Mouse (Mus musculus): ENCODE results near the gene Aldh16a1. TPM values are rescaled to one million over a fixed set of nuclear protein-coding genes. Genes with fewer than 3 reads are reported as not detected.
A peak's percentile ranks its signal among the peaks of the same experiment; 100 is the strongest.
"Not testable (repeated sequence)": the region's sequence is repeated elsewhere in the genome, so short reads cannot be mapped to it uniquely, and the experiment has no call there.

Aldh16a1 gene
- total RNA-seq, 2 experiments from 2014 or later, result 25.8 to 57.5 TPM

DNA sequence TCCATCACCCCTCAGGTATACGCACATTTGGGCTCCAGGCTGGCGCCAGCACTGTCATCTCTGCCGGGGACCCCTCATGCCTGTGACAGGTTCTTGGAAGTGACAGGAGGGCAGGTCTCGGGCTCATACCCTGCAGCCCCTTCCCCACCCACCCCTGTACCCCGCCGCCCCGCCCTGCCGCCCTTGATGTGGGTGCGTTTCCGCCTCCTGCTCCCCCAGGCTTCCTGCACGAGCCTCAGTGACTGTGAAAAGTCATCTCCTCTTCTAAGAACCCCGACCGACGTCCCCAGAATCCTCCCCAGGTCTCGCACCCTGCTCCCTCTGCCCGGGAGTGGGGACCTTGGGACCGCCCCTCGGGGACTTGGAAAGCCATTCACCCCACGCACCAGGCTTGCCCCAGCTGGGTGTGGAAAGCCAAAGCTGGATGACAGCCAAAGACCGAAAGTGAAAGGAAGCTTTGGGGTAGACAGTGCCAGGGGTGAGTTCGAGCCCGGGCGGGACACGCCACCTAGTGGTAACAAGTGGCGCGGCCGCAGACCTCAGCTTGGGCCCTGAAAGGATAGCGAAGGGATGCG lies 18.3 kb downstream of the Aldh16a1 start, which contains the start of the genes Gm45713 and Flt3l:
Gene Gm45713, minus strand, starts transcription at position 239 of the 575 bp plus-strand sequence.
Gene Flt3l, minus strand, starts transcription at position 440 of the 575 bp plus-strand sequence.
- peak; percentile 58 for ATAC-seq (replicated peaks; ENCODE audit: poor library complexity)

DNA sequence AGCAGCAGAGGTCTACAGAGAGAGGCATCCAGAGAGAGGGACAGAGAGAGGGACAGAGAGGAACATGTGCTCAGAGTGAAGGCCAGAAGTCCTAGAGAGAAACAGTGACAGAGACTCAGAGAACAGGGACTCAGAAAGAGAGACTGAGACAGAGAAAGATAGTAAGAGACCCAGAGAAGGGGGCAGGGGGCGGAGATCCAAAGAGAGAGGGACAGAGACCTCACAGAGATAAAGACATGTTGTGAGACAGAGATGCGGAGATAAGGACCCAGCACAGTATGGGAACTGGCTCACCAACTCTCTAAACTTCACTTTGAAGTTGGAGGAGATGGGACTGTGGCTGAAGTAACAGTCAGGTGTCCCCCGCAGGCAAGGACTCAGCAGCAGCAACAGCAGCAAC lies 19.0 kb downstream of the Aldh16a1 start:
- no peak for ATAC-seq (replicated peaks; ENCODE audit: poor library complexity)

DNA sequence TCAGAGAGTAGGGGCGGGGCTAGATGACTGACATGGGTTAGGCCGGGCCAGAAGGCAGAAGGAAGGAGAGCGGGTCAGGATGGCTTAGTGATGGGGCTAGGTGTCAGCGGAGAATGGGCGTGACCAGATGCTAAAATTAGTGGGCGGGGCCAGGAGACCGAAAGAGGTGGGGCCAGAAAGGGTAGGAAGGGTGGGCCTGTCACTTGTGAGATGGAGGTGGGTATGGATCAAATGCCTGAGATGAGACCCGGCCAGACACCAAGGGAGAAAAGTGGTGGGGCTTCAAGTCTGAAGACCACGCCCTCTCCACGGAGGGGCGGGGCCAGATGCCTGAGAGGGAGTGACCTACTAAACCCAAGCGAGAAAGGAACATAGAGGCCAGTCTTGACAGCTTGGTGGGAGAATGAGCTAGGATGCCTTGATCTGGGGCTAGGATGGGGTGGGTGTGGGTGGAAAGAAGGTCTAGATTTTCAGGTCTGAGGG lies 19.8 kb downstream of the Aldh16a1 start:
- ATAC-seq (replicated peaks; ENCODE audit: poor library complexity), result peak; percentile 34

DNA sequence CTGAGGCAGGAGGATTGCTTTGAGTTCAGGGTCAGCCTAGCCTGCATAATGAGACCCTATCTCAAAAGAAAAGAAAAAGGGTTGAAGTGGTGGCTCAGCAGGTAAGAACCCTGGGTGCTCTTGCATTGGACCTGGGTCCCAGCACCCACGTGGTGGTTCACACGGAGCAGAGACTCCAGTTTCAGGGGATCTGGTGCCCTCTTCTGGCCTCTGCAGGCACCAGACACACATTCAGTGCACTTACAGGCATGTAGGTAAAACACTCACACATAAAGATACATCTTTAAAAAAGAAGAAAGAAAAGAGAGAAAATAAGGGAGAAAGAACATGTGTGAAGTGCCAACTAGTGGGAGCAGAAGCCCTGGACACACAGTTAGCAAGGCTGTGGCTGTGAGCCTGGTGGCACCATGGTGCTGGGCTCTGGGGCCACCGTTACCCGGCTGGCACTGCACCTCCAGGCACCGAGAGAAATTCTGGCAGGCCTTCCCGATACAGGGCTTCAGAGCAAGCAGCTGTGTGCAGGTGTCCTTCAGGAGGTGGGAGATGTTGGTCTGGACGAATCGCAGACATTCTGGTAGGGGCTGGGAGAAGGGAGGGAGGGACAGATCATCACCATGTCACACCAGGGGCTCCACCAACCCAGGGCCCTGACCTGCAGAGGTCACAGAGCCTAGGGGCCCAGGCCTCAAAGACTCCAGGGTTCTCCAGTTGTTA lies 20.8 kb downstream of the Aldh16a1 start:
- ATAC-seq (replicated peaks; ENCODE audit: poor library complexity), result no peak

DNA sequence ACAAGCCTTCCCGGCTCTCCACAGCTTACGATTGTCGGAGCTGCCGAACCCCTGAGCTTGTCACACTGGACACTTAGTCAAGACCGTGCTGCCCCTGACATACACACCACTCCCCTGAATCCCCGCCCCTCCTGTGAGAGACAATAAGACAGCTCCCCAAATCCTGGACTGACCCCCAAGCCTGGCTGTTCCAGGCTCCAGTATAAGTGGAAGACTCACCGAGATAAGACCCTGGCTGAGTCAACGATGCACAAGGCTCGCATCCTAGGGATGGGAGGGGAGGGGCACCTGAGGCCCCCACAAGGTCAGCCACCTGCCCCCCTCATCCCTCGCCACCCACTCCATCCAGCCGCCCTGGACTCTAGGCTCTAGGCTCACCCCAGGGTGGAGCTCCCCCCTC lies 22.5 kb downstream of the Aldh16a1 start:
- no peak for ATAC-seq (replicated peaks; ENCODE audit: poor library complexity)

DNA sequence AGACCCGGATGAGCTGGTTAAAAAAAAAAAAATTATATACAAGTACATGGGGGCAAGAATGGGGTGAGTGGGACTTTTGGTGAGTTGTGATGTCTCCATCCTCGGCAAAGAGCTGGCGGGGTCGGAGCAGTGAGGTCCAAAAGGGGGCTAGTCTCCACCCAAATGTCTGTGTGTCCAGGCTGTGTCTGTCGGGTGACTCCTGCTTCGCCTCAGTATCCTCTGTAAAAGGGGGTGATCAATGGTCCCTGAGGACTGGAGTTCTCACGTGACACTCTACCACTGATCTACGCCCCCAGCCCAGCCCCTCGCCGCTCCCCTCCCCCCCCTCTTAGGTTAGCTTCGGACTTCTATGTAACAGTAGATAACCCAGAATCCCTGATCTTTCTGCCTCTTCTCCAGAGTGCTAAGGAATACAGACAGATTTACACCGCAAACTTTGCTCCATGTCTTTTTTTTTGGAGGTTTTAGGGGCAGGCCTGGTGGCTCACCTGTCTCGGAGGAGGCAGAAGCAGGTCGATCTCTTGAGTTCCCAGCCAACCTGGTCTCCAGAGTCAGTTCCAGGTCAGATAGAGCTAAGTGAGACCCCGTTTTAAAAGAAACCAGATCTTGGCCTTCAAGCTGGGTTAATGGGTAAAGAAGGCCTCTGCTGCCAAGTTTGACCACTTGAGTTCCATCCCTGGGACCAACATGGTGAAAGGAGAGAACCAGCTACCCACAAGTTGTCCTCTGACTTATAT lies 24.4 kb downstream of the Aldh16a1 start:
- no peak for ATAC-seq (replicated peaks; ENCODE audit: poor library complexity)

DNA sequence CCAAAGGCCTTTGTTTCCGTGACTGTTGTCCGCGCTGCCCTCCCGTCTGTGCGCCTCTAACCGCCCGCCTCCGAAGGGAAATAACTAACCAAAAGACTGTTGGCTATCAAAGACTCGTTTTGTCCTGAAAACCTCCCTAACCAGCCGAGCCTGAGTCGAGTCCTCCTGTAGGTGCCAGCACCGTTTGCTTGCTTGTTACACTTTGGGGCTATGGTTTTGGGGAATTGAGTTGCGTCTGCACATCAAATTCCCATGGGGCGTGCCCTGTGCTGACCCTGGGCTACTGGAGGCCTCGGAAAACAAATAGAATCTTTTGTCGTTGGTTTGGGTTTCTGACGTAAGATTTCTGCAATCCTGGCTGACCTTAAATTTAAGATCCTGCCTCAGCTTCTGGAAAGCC lies 25.1 kb downstream of the Aldh16a1 start:
- peak; percentile 5; the same call in 1 of the 2 replicates for ATAC-seq (replicated peaks; ENCODE audit: poor library complexity)

DNA sequence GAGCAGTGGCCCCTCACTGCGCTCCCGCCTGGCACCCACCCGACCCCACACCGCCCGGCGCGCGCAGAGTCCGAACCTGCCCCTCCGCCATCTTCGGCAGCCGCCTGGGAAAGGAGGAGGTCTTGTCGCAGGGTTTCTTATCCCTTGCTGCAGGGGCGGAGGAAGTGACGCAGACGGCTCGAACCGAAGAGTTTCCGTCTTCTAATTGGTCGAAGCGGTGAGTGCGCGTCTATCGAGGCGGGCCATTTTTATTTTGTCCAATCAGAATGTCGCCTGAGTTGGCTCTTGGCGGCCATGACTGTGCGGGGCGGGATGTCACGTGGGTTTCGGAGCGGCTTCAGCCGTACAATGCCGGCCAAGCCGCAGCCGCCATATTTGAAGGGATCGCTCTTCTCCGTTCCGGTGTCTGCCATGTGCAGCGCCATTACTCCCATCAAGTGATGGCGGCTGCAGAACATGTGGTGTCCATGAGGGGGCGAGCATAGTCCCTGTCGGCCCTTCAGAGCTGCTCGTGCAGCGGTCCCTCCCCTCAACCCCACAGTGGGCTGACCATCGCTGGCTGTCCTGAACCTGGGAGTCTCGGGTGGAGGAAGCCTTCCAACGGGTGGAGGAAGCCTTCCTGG lies 25.6 kb downstream of the Aldh16a1 start, which contains the start of gene Rpl13a:
Gene Rpl13a, minus strand, starts transcription at position 138 of the 623 bp plus-strand sequence.
- ATAC-seq (replicated peaks; ENCODE audit: poor library complexity), result peak; percentile 66

DNA sequence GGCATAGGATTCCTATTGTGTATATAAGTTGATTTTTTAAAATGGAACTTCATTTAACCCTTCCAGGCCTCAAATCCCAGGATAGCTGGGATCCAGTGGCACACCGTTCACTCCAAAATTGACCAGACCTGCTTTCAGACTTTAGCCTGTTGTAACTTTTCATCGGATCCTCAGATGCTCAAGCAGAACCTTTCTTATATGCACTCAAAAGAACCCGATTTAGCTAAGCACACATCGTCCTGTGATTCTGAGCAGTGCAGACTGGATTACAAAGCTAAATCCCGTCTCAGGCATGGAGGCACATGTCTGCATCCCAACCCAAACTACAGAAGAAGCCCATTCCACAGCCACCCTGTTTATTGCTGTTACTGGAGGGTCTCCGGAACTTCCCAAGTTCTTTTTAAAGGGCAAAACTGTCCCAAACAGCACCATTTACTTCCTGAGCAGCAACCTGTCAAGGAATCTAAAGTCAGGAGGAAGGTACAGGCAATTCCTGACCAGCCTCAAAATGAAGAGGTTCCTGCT lies 26.6 kb downstream of the Aldh16a1 start:
- no peak for ATAC-seq (replicated peaks; ENCODE audit: poor library complexity)

DNA sequence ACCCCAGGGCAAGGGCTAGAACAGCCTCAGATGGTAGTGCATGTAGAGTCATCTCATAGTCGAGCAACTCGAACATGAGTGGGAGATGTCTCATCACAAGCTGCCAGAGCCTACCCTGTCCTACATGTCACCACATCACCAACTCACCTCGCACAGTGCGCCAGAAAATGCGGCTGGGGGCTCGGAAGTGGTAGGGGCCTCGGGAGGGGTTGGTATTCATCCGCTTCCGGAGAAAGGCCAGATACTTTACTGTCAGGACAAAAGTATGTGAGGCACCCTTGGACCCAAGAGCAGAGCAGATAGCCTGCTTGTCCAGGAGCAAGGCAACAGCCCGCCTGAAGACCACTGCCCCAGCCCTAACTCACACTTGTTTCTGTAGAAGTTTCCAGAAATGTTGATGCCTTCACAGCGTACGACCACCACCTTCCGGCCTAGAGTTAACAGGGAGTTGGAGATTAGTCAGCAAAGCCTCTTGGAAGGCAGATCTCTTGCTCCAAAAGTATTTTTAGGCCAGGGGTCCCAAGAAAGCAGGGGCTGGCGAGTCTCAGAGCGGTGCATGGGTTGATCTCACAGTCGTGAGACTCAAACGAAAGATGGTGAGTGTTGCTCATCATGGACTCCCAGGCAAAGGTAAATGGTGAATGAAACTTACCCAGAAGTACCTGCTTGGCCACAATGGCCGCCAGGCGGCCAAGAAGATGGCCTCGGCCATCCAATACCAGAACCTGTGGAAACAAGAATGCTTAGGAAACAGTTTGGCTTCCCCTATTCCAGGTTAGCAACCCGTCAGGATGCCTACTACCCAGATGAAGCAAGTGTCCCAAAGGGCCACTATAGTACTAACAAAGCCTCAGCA lies 27.3 kb downstream of the Aldh16a1 start:
- no peak for ATAC-seq (replicated peaks; ENCODE audit: poor library complexity)

DNA sequence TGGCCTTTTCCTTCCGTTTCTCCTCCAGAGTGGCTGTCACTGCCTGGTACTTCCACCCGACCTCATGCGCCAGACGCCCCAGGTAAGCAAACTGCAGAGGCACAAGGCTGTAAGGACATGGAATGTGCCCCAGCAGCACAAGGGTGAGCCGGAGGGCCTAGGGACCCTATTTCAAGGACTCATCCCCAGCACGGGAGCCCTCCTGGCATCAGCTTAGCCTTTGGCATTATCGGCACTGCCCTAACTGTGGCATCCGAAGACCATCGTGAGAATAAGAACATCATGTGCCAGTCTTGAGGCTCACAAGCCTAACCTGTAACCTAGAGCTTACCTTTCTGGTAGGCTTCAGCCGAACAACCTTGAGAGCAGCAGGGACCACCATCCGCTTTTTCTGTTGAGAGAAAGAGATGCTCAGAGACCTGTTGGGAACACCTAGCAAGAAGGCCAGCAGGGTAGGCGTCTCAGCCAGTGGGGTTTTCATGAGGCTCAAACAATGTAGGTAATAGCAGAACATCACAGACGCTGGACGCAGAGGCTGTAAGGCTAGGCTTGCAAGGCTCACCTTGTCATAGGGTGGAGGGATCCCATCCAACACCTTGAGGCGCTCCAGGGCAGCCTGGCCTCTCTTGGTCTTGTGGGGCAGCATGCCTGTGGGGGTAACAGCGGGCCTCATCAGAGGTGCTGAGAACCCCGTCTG lies 28.1 kb downstream of the Aldh16a1 start:
- no peak for ATAC-seq (replicated peaks; ENCODE audit: poor library complexity)

DNA sequence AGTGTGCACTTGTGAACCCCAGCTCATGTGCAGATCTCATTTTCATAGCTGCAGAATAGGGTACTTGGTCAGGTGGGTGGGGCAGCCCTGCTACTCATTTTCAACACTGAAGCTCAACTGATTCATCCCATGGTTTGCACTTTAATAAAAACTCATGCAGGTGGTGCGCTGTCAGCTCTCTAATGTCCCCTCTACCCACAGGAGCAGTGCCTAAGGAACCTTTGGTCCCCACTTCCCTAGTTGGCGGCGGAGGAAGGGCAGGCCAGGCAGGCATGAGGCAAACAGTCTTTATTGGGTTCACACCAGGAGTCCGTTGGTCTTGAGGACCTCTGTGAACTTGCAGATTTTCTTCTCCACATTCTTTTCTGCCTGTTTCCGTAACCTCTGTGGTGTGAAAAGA lies 28.7 kb downstream of the Aldh16a1 start:
- ATAC-seq (replicated peaks; ENCODE audit: poor library complexity), result not testable (repeated sequence)

DNA sequence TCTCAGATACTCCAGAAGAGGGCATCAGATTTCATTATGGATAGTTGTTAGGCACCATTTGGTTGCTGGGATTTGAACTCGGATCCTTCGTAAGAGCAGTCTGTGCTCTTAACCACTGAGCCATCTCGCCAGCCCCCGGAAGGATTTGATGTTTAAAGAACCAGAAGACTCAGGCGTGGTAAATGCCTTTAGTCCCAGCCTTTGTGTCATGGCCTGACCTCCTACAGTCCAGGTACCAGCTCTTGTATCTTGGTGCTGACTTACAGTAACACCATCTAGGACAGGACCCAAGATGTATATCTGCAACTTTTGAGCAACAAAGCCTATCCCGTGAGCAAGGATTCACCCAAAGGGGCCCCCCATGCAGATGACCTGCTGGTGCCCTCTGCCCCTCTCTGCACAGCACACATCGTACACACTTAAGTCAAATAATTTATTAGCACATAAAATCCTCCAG lies 29.2 kb downstream of the Aldh16a1 start:
- ATAC-seq (replicated peaks; ENCODE audit: poor library complexity), result no peak

DNA sequence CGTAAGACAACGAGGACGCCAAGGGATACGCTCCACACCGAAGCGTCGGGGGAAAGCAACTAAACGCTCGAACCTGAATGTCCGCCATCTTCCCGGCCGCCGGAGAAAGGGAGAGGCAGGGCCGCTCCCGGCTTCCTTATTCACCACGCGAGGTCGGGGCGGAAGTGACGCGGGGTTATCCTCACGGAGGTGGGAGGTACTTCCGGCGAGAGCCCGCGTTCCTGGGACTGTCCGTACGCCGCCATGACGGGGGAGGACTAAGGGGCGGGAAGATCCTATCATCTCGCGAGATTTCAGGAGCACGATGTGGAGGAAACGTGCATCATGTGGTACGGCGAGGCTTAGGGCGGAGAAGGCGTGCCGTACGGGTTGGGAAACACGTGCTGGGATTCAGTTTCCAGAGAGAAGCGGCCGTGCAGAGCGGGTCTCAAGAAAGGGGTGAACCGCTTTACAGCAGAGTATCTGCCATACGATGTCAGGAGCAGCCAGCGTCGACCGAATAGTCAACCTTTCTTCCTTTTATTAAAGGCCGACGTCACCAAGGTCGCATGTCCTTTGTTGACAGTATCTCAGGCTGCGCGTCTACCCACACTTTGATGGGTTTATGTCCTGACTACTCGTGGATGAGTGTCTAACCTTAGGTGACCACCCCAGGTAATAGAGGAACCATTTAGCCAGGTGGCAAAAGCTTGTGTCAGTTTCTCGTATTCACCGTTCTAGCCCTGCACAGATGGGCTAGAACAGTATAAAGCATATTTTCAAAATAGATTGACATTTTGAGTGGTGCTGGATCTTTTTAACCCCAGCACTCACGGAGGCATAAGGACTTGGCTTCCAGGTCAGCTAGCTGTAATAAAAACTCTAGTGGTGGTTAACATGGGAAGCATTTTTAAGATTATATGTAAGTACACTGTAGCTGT lies 29.9 kb downstream of the Aldh16a1 start, which contains the start of gene Rps11:
Gene Rps11, minus strand, starts transcription at position 216 of the 920 bp plus-strand sequence.
- peak; percentile 61 for ATAC-seq (replicated peaks; ENCODE audit: poor library complexity)

DNA sequence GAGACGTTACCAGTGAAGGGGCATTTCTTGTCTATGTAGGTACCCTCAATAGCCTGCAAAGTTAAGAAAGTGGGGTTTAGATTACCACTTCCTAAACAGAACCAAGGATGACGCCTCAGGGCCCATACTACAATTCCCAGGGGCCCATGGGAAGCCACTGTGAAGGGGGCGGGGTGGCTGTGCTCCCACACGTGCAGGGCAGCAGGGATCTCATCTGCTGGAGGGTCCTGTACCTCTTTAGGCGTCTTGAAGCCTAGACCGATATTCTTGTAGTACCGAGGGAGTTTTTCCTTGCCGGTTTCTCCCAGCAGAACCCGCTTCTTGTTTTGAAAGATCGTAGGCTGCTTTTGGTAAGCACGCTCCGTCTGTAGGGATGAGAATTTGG lies 31.2 kb downstream of the Aldh16a1 start:
- no peak for ATAC-seq (replicated peaks; ENCODE audit: poor library complexity)

DNA sequence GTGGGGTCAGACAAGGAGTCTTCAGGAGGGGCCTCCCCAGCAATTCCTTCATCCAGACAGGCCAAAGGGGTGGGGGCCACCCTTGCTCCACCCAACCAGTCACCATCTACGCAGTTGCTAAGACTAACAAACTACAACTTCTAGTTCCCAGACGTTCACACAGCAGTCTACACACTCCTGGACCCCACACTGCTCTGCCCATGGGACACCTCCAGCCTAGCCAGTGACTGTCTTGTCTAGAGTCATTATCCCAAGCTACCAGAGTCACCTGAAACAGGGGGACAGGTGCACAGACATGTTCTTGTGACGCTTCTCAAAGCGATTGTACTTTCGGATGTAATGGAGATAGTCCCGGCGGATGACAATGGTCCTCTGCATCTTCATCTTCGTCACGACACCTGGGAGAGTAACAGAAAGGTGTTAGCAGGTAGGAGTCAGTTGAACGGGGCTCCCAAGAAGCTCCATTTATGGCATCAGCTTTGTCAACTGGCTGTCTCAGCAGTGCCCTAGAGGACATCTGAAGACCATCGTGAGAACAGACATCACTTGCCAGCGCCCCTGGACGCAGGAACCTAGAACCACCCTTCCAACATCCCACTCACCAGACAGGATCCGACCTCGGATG lies 31.7 kb downstream of the Aldh16a1 start:
- ATAC-seq (replicated peaks; ENCODE audit: poor library complexity), result no peak

DNA sequence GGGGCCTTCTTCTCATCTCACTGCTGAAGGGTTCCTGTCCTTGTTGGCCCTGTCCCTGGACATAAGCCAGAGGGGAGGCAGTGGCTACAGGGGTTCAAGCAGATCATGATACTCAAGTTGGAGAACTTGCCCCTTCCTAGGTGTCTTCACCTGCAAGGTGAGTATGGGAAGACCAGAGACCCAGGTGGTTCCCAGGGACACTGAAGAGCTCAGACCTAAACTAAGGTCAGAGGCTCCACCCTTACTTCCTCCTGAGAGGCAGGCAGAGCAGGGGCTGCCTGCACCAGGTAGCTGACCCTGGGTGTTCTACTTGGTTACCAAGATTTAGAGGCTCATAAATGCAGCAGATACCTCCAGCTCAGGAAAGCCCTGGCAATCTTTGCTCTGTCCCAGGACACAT lies 32.4 kb downstream of the Aldh16a1 start:
- ATAC-seq (replicated peaks; ENCODE audit: poor library complexity), result no peak

DNA sequence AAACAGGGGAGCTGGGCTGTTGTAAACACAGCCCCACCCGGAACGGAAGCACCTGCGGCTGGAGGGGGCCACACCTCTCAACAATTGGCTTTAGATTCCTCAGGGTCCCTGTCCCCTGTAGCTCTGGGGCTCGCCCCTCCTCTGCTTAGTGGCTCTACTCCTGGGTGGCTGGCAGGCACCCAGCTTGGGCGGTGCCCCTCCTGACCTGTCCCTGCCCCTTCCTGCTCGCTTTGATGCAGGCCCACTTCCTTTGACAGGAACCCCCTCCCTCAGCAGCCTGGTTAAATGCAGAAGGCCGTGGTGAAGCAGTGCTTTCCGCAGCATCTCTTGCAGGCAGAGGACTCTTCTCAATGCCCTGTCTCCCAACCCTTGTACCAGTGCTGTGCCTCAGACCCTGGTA lies 33.0 kb downstream of the Aldh16a1 start:
- ATAC-seq (replicated peaks; ENCODE audit: poor library complexity), result peak; percentile 7
